Mouse (Mus musculus) midbrain, embryonic 11.5 days (tissue): ENCODE measurements at regions not wholly inside any gene's neighbourhood (a gene's known extent, or its start where the extent isn't known, plus 50 kb on each side); places are given as distances from the start of the nearest gene placed in this dataset.

Experiments used
- ATAC-seq: fragments of 200-750 bp; cut with Nextera tagmentation; 2 replicates; pipeline ENCODE4 v1.8.0; 2017; ENCODE audit warnings: moderate TSS enrichment, moderate library complexity; ENCODE audit not compliant: low FRiP score
- DNase-seq: peaks from one replicate; pipeline ENCODE4 v3.0.0; 2015; ENCODE audit warnings: low spot score; ENCODE audit errors: missing footprints
- H3K27ac ChIP-seq: fragments of 300-500 bp; sonication (generic); 2 replicates; pipeline ENCODE4 v1.5.1; 2014; ENCODE audit warnings: low read depth, low read length
- H3K27me3 ChIP-seq: fragments of 300-500 bp; sonication (generic); 2 replicates; pipeline ENCODE4 v1.6.1; 2014; ENCODE audit warnings: mild to moderate bottlenecking, low read length, moderate library complexity, mixed read lengths; ENCODE audit not compliant: control insufficient read depth, insufficient read depth
- H3K36me3 ChIP-seq: fragments of 300-500 bp; sonication (generic); 2 replicates; pipeline ENCODE4 v1.6.1; 2014; ENCODE audit warnings: mild to moderate bottlenecking, low read length, moderate library complexity, mixed read lengths; ENCODE audit not compliant: control insufficient read depth, insufficient read depth
- H3K4me1 ChIP-seq: fragments of 300-500 bp; sonication (generic); 2 replicates; pipeline ENCODE4 v1.6.1; 2014; ENCODE audit warnings: low read length; ENCODE audit not compliant: control insufficient read depth, insufficient read depth
- H3K4me2 ChIP-seq: fragments of 300-500 bp; sonication (generic); 2 replicates; pipeline ENCODE4 v1.6.1; 2014; ENCODE audit warnings: mild to moderate bottlenecking, moderate library complexity
- H3K4me3 ChIP-seq: fragments of 300-500 bp; sonication (generic); 2 replicates; pipeline ENCODE4 v1.5.1; 2014; ENCODE audit warnings: low read depth, low read length
- H3K9ac ChIP-seq: fragments of 300-500 bp; sonication (generic); 2 replicates; pipeline ENCODE4 v1.6.1; 2014; ENCODE audit warnings: low read length
- H3K9me3 ChIP-seq: fragments of 300-500 bp; sonication (generic); 2 replicates; pipeline ENCODE4 v1.6.1; 2016; ENCODE audit warnings: low read length; ENCODE audit not compliant: control insufficient read depth
- WGBS: fragments of 180-500 bp; shearing (Covaris S2); extraction: QIAGEN DNeasy Blood & Tissue Kit; methylation state at CpG from one replicate; pipeline ENCODE4 v1.1.7; 2014; 5-methylcytosine and 5-hydroxymethylcytosine counted together

DNA sequence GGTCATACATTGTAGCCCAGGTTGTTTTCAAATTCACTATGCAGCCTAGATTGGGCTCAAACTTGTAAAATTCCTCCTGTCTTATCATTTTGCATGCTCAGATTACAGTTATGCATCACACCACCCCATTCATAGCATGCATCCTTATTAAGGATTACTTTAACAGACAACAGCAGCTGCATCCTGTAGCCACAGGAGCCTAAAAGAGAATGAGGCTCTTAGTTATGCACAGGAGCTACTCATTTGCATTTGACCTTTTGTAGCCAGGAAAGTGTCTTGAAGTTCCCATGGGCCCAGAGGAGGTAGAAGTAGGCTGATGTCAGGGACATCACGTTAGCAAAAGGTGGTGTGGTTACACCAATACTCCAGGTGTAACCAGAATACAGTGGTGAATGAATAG lies 148.9 kb upstream of the Sdr16c6 start:
- 17% methylated on average over 1 of the region's 1 CpGs for WGBS

DNA sequence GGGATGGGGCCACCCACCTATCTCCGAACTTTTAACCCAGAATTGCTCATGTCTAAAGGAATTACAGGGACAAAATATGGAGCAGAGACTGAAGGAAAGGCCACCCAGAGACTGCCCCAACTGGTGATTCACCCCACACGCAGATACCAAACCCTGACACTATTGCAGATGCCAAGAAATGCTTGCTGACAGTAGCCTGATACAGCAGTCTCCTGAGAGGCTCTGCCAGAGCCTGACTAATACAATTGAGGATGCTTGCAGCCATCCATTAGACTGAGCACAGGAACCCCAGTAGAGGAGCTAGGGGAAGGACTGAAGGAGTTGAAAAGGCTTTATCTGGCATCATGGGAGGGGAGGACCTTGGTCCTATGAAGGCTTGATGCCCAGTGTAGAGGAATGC lies 142.4 kb upstream of the Sdr16c6 start:
- ATAC-seq (no peak), DNase-seq (no peak)
- Histone ChIP-seq H3K27me3 (no peaks in the 10 kb centered on the region), H3K9ac (no peak overlapping the region), H3K36me3 (no peaks in the 10 kb centered on the region), H3K4me3 (no peak overlapping the region), H3K4me2 (no peak overlapping the region), H3K4me1 (no peaks in the 10 kb centered on the region), H3K9me3 (no peaks in the 10 kb centered on the region), H3K27ac (no peak overlapping the region)
- 93% methylated on average over 2 of the region's 2 CpGs for WGBS

More for the DNA sequence above, 148.9 kb upstream of the Sdr16c6 start:
- DNase-seq (no peak), ATAC-seq (no peak)
- no peaks in the 10 kb centered on the region for H3K4me1 ChIP-seq
- no peak overlapping the region for H3K4me3 ChIP-seq
- no peaks in the 10 kb centered on the region for H3K36me3 ChIP-seq
- H3K27me3 ChIP-seq: no peaks in the 10 kb centered on the region
- no peak overlapping the region for H3K4me2 ChIP-seq
- H3K27ac ChIP-seq: no peak overlapping the region
- no peak overlapping the region for H3K9ac ChIP-seq
- no peaks in the 10 kb centered on the region for H3K9me3 ChIP-seq

DNA sequence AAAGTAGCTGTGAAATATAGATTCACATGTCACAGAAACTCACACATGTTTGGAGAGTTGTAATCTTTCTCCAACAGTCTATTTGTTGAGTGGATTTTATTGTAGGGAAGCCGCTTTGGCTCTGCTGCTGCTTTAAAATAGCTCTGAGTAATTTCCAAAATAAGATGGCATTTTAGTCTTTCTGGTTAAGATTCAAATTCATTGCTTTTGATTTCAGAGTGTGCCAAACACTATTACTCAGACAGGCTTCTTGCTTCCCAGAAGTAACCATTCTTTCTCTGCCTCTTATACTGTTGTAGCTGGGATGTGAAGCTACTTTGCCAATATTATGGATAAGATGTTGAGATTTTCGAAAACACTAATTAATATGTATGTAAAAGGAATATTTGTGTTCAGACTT lies 134.6 kb upstream of the Sdr16c6 start:
- ATAC-seq: no peak
- H3K27me3 ChIP-seq: no peaks in the 10 kb centered on the region
- H3K27ac ChIP-seq: no peak overlapping the region

GRCm38 (mm10) chr4:4205158-4205557 lies 127.8 kb upstream of the Sdr16c6 start:
- no peaks in the 10 kb centered on the region for H3K9me3 ChIP-seq
- DNase-seq (no peak), ATAC-seq (no peak)
- no peak overlapping the region for H3K4me3 ChIP-seq
- no peak overlapping the region for H3K9ac ChIP-seq
- no peaks in the 10 kb centered on the region for H3K27me3 ChIP-seq
- WGBS: 82% methylated on average over 1 of the region's 1 CpGs
- no peak overlapping the region for H3K4me2 ChIP-seq
- no peaks in the 10 kb centered on the region for H3K4me1 ChIP-seq
- no peaks in the 10 kb centered on the region for H3K36me3 ChIP-seq
- H3K27ac ChIP-seq: no peak overlapping the region

More for the DNA sequence above, 134.6 kb upstream of the Sdr16c6 start:
- Histone ChIP-seq H3K36me3 (no peaks in the 10 kb centered on the region), H3K4me3 (no peak overlapping the region), H3K4me2 (no peak overlapping the region), H3K9ac (no peak overlapping the region), H3K9me3 (no peaks in the 10 kb centered on the region), H3K4me1 (no peaks in the 10 kb centered on the region)
- DNase-seq: no peak
- 81% methylated on average over 2 of the region's 2 CpGs for WGBS

DNA sequence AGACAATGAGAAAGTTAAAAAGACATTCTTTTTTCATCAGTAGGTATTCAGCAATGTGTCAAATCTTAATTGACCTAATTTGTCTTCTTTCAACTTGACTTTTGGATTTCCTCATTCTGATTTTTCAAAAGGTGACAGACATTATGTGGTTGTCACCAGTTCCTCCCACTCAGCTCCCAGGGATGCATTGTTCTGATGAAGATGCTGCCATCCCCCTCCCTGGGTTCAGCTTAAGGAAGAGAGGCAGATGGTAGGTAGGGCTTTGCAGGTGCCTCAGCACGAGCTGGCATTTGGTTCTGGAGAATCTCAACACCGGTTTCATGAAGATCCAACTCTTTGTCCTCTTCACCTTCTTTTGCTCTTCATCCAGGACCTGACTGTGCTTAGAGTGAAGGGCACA lies 122.0 kb upstream of the Sdr16c6 start:
- no peaks in the 10 kb centered on the region for H3K36me3 ChIP-seq
- no peaks in the 10 kb centered on the region for H3K27me3 ChIP-seq
- no peak overlapping the region for H3K4me3 ChIP-seq
- H3K27ac ChIP-seq: no peak overlapping the region
- no peak overlapping the region for H3K4me2 ChIP-seq
- DNase-seq (no peak), ATAC-seq (no peak)
- H3K9me3 ChIP-seq: no peaks in the 10 kb centered on the region
- 44% methylated on average over 2 of the region's 2 CpGs for WGBS
- no peak overlapping the region for H3K9ac ChIP-seq
- H3K4me1 ChIP-seq: no peaks in the 10 kb centered on the region

DNA sequence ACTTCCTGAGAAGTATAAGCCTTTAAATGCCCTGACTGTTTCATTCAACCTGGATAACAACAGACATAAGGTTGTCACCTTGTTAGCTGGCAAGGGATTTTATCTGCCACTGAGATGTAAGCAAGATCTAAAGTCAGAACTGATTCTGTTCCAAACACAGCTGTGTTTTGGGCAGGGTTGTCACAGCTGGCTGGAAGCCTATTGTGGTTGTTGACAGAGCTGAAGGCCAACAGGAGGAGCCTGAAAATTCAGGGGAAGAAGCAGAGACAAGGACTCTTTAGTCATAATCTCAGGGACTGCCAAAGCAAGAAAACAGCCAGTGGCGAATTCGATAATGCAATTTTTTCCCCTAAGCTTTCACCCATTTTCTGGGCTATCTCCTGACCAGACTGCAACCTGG lies 118.5 kb upstream of the Sdr16c6 start:
- H3K27me3 ChIP-seq: no peaks in the 10 kb centered on the region
- no peaks in the 10 kb centered on the region for H3K36me3 ChIP-seq
- H3K27ac ChIP-seq: no peak overlapping the region
- ATAC-seq: no peak
- 73% methylated on average over 2 of the region's 2 CpGs for WGBS
- no peaks in the 10 kb centered on the region for H3K4me1 ChIP-seq
- H3K9ac ChIP-seq: no peak overlapping the region
- H3K4me3 ChIP-seq: no peak overlapping the region
- no peak overlapping the region for H3K4me2 ChIP-seq
- H3K9me3 ChIP-seq: no peaks in the 10 kb centered on the region
- DNase-seq: no peak

DNA sequence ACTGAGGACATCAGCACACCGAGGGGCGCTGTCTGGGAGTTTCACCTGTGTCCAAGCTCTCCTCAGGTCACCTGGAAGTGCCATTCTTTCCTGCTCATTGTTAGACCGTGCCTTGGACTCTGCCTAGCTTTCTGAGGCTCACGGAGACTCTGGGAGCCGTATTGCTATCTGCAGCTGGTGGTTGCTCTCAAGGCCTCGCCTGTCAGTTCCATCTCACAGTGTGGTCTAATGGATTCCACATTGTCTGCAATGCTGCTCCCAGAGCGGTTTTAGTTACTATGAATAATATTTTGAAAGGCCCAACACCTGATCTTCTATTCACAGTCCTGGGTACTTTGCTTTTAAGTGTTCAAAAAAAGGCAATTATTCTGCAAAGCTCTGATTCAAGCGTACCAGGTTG lies 117.9 kb upstream of the Sdr16c6 start:
- DNase-seq (no peak), ATAC-seq (no peak)
- Histone ChIP-seq H3K4me2 (no peak overlapping the region), H3K4me1 (no peaks in the 10 kb centered on the region), H3K4me3 (no peak overlapping the region), H3K9me3 (no peaks in the 10 kb centered on the region), H3K27me3 (no peaks in the 10 kb centered on the region), H3K36me3 (no peaks in the 10 kb centered on the region), H3K27ac (no peak overlapping the region), H3K9ac (no peak overlapping the region)
- WGBS: 72% methylated on average over 8 of the region's 8 CpGs
